Mouse (Mus musculus): ENCODE data around the gene Smarce1. TPM values are rescaled to one million over a fixed set of nuclear protein-coding genes. Genes with fewer than 3 reads are reported as not detected.

The Smarce1 gene
- total and polyA plus RNA-seq, 2 experiments from 2014 or later: 94.9 to 170 TPM

- no peaks in the 10 kb centered on the region for H3K27me3 ChIP-seq (ENCODE audit: insufficient read depth, low read length)
- no peak overlapping the region for H3K4me2 ChIP-seq (ENCODE audit: low read depth, low read length, poor library complexity, severe bottlenecking)
- no peaks in the 10 kb centered on the region for H3K9me3 ChIP-seq (ENCODE audit: low read length)
- H3K4me1 ChIP-seq (ENCODE audit: insufficient read depth, low read length): no peaks in the 10 kb centered on the region
- H3K4me3 ChIP-seq (ENCODE audit: low read depth, low read length): no peak overlapping the region
- WGBS: 78% methylated on average over 12 of the region's 12 CpGs
- H3K27ac ChIP-seq (ENCODE audit: low read depth, low read length): no peak overlapping the region
- DNase-seq (ENCODE audit: low spot score) (no peak), ATAC-seq (ENCODE audit: low FRiP score) (no peak)
- TF ChIP-seq CTCF (IDR thresholded peaks at IDR 0.05): no peak
- no peak overlapping the region for H3K9ac ChIP-seq (replicated peaks; ENCODE audit: low read length, poor library complexity, severe bottlenecking)
- H3K36me3 ChIP-seq (ENCODE audit: insufficient read depth, low read length): no peaks in the 10 kb centered on the region
Measured at GRCm38 (mm10) chr11:99170547-99171267, 60.1 kb downstream of the Smarce1 start.

- 95% methylated on average over 6 of the region's 6 CpGs for WGBS
Measured at GRCm38 (mm10) chr11:99170005-99170404, 60.8 kb downstream of the Smarce1 start.

GRCm38 (mm10) chr11:99169438-99169837 lies 61.4 kb downstream of the Smarce1 start:
- no peaks in the 10 kb centered on the region for H3K36me3 ChIP-seq (ENCODE audit: insufficient read depth, low read length)
- H3K27me3 ChIP-seq (ENCODE audit: insufficient read depth, low read length): no peaks in the 10 kb centered on the region
- H3K9ac ChIP-seq (replicated peaks; ENCODE audit: low read length, poor library complexity, severe bottlenecking): no peak overlapping the region
- 84% methylated on average over 2 of the region's 2 CpGs for WGBS
- DNase-seq (ENCODE audit: low spot score) (no peak), ATAC-seq (ENCODE audit: low FRiP score) (no peak)
- no peak for TF ChIP-seq CTCF (IDR thresholded peaks at IDR 0.05)
- H3K4me3 ChIP-seq (ENCODE audit: low read depth, low read length): no peak overlapping the region
- H3K9me3 ChIP-seq (ENCODE audit: low read length): no peaks in the 10 kb centered on the region
- no peak overlapping the region for H3K27ac ChIP-seq (ENCODE audit: low read depth, low read length)
- no peak overlapping the region for H3K4me2 ChIP-seq (ENCODE audit: low read depth, low read length, poor library complexity, severe bottlenecking)
- no peaks in the 10 kb centered on the region for H3K4me1 ChIP-seq (ENCODE audit: insufficient read depth, low read length)

More at GRCm38 (mm10) chr11:99170005-99170404, 60.8 kb downstream of the Smarce1 start:
- no peak for TF ChIP-seq CTCF (IDR thresholded peaks at IDR 0.05)
- no peak overlapping the region for H3K4me2 ChIP-seq (ENCODE audit: low read depth, low read length, poor library complexity, severe bottlenecking)
- no peak overlapping the region for H3K27ac ChIP-seq (ENCODE audit: low read depth, low read length)
- no peak overlapping the region for H3K9ac ChIP-seq (replicated peaks; ENCODE audit: low read length, poor library complexity, severe bottlenecking)
- ATAC-seq (ENCODE audit: low FRiP score) (no peak), DNase-seq (ENCODE audit: low spot score) (no peak)
- no peaks in the 10 kb centered on the region for H3K4me1 ChIP-seq (ENCODE audit: insufficient read depth, low read length)
- no peaks in the 10 kb centered on the region for H3K36me3 ChIP-seq (ENCODE audit: insufficient read depth, low read length)
- H3K27me3 ChIP-seq (ENCODE audit: insufficient read depth, low read length): no peaks in the 10 kb centered on the region
- no peak overlapping the region for H3K4me3 ChIP-seq (ENCODE audit: low read depth, low read length)
- no peaks in the 10 kb centered on the region for H3K9me3 ChIP-seq (ENCODE audit: low read length)

- H3K27me3 ChIP-seq (ENCODE audit: insufficient read depth, low read length): no peaks in the 10 kb centered on the region
- ATAC-seq (ENCODE audit: low FRiP score): no peak
- no peak overlapping the region for H3K4me2 ChIP-seq (ENCODE audit: low read depth, low read length, poor library complexity, severe bottlenecking)
- no peaks in the 10 kb centered on the region for H3K36me3 ChIP-seq (ENCODE audit: insufficient read depth, low read length)
- 70% methylated on average over 12 of the region's 12 CpGs for WGBS
- H3K9ac ChIP-seq (replicated peaks; ENCODE audit: low read length, poor library complexity, severe bottlenecking): no peak overlapping the region
- H3K9me3 ChIP-seq (ENCODE audit: low read length): no peaks in the 10 kb centered on the region
- TF ChIP-seq CTCF (IDR thresholded peaks at IDR 0.05): no peak
- no peak for DNase-seq (ENCODE audit: low spot score)
- H3K4me1 ChIP-seq (ENCODE audit: insufficient read depth, low read length): no peaks in the 10 kb centered on the region
- H3K27ac ChIP-seq (ENCODE audit: low read depth, low read length): no peak overlapping the region
- H3K4me3 ChIP-seq (ENCODE audit: low read depth, low read length): no peak overlapping the region
Measured at GRCm38 (mm10) chr11:99168030-99168474, 62.8 kb downstream of the Smarce1 start.

- no peak overlapping the region for H3K4me3 ChIP-seq (ENCODE audit: low read depth, low read length)
- DNase-seq (ENCODE audit: low spot score) (no peak), ATAC-seq (ENCODE audit: low FRiP score) (no peak)
- no peak overlapping the region for H3K27ac ChIP-seq (ENCODE audit: low read depth, low read length)
- H3K4me2 ChIP-seq (ENCODE audit: low read depth, low read length, poor library complexity, severe bottlenecking): no peak overlapping the region
- TF ChIP-seq CTCF (IDR thresholded peaks at IDR 0.05): no peak
- H3K27me3 ChIP-seq (ENCODE audit: insufficient read depth, low read length): no peaks in the 10 kb centered on the region
- H3K9ac ChIP-seq (replicated peaks; ENCODE audit: low read length, poor library complexity, severe bottlenecking): no peak overlapping the region
- no peaks in the 10 kb centered on the region for H3K9me3 ChIP-seq (ENCODE audit: low read length)
- H3K36me3 ChIP-seq (ENCODE audit: insufficient read depth, low read length): no peaks in the 10 kb centered on the region
- no peaks in the 10 kb centered on the region for H3K4me1 ChIP-seq (ENCODE audit: insufficient read depth, low read length)
- WGBS: 87% methylated on average over 7 of the region's 7 CpGs
Measured at GRCm38 (mm10) chr11:99167576-99167975, 63.2 kb downstream of the Smarce1 start.

GRCm38 (mm10) chr11:99166241-99166640 lies 64.6 kb downstream of the Smarce1 start:
- Histone ChIP-seq H3K27me3 (ENCODE audit: insufficient read depth, low read length) (no peaks in the 10 kb centered on the region), H3K4me3 (ENCODE audit: low read depth, low read length) (no peak overlapping the region), H3K9me3 (ENCODE audit: low read length) (no peaks in the 10 kb centered on the region), H3K36me3 (ENCODE audit: insufficient read depth, low read length) (no peaks in the 10 kb centered on the region), H3K4me1 (ENCODE audit: insufficient read depth, low read length) (no peaks in the 10 kb centered on the region), H3K27ac (ENCODE audit: low read depth, low read length) (no peak overlapping the region), H3K9ac (replicated peaks; ENCODE audit: low read length, poor library complexity, severe bottlenecking) (no peak overlapping the region), H3K4me2 (ENCODE audit: low read depth, low read length, poor library complexity, severe bottlenecking) (no peak overlapping the region)
- WGBS: 91% methylated on average over 7 of the region's 7 CpGs
- DNase-seq (ENCODE audit: low spot score) (no peak), ATAC-seq (ENCODE audit: low FRiP score) (no peak)
- no peak for TF ChIP-seq CTCF (IDR thresholded peaks at IDR 0.05)
